16 mouse cellular contexts compared by ENCODE assay signal in the genomic region with DNA sequence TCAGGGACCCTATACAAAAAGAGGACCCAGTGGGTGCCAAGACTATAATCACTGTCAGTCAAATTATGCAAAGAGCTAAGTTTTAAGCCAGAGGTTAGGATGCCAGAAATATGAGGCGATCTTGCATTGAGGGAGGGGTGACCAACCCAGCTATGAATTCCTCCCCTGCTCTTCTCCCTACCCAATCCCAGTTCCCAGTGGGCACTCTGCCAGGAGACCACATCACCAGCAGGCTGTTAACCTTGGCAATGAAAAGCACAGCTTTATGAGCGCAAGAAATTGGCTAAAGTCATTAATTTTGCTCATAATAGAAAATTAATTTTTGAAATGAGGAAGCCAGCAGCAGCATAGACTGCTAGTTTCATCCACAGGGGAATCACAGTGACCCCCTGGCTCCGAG.
DNase-seq lines count a peak whose midpoint lies in the region; ATAC-seq and TF ChIP-seq lines count a peak whose summit lies in the region.
"Had no signal": no experiment of that assay in that cellular context is flagged by ENCODE, and none has a peak within 500 bp of the region (broad histone marks: within the 10 kb centered on the region; RNA-seq: fewer than 3 reads in every experiment).

No protein-coding gene starts in this region.

- H3K4me1 ChIP-seq in forebrain, embryonic 13.5 days: peaks cover 6% of the 10 kb centered on the region; the same call in 1 of the 2 replicates
- H3K4me1 ChIP-seq in forebrain, embryonic 10.5 days: no peaks in the 10 kb centered on the region
- no peaks in the 10 kb centered on the region; the same call in 1 of the 2 replicates for H3K4me1 ChIP-seq in midbrain, embryonic 14.5 days (ENCODE audit: control insufficient read depth, insufficient read depth, low read length)
- no peaks in the 10 kb centered on the region for H3K4me1 ChIP-seq in midbrain, embryonic 15.5 days
- no peaks in the 10 kb centered on the region for H3K4me1 ChIP-seq in forebrain, postnatal 0 days (ENCODE audit: insufficient read depth)
- H3K4me1 ChIP-seq: limb, embryonic 15.5 days; midbrain, embryonic 10.5 days had no signal

- WGBS in forebrain, embryonic 13.5 days: 76% methylated on average over 3 of the region's 3 CpGs
- WGBS in forebrain, embryonic 10.5 days: 81% methylated on average over 3 of the region's 3 CpGs
- WGBS in midbrain, embryonic 14.5 days: 76% methylated on average over 3 of the region's 3 CpGs
- WGBS in midbrain, embryonic 15.5 days: 75% methylated on average over 3 of the region's 3 CpGs
- WGBS in forebrain, postnatal 0 days: 48% methylated on average over 3 of the region's 3 CpGs

- no peak overlapping the region for H3K27ac ChIP-seq in forebrain, embryonic 13.5 days
- no peak overlapping the region for H3K27ac ChIP-seq in forebrain, embryonic 10.5 days
- H3K27ac ChIP-seq in midbrain, embryonic 14.5 days (replicated peaks; ENCODE audit: low read depth, low read length): no peak overlapping the region
- no peak overlapping the region for H3K27ac ChIP-seq in midbrain, embryonic 15.5 days
- H3K27ac ChIP-seq in forebrain, postnatal 0 days (ENCODE audit: low read depth, low read length): no peak overlapping the region
- H3K27ac ChIP-seq: limb, embryonic 15.5 days; midbrain, embryonic 10.5 days had no signal

- no peaks in the 10 kb centered on the region for H3K9me3 ChIP-seq in forebrain, embryonic 13.5 days (replicated peaks)
- no peaks in the 10 kb centered on the region for H3K9me3 ChIP-seq in forebrain, embryonic 10.5 days
- no peaks in the 10 kb centered on the region for H3K9me3 ChIP-seq in midbrain, embryonic 14.5 days (ENCODE audit: control insufficient read depth, low read length)
- no peaks in the 10 kb centered on the region for H3K9me3 ChIP-seq in midbrain, embryonic 15.5 days
- no peaks in the 10 kb centered on the region for H3K9me3 ChIP-seq in forebrain, postnatal 0 days (ENCODE audit: low read length)
- H3K9me3 ChIP-seq: limb, embryonic 15.5 days; midbrain, embryonic 10.5 days had no signal

- TF ChIP-seq CTCF in forebrain, postnatal 0 days (IDR thresholded peaks at IDR 0.05; ENCODE audit: low read depth): no peak

- H3K9ac ChIP-seq in forebrain, embryonic 13.5 days: no peak overlapping the region
- no peak overlapping the region for H3K9ac ChIP-seq in midbrain, embryonic 14.5 days (replicated peaks; ENCODE audit: low read length)
- no peak overlapping the region for H3K9ac ChIP-seq in midbrain, embryonic 15.5 days
- H3K9ac ChIP-seq in forebrain, postnatal 0 days: no peak overlapping the region
- H3K9ac ChIP-seq: limb, embryonic 15.5 days had no signal

- no peak overlapping the region for H3K4me3 ChIP-seq in forebrain, embryonic 13.5 days
- no peak overlapping the region for H3K4me3 ChIP-seq in forebrain, embryonic 10.5 days
- no peak overlapping the region for H3K4me3 ChIP-seq in midbrain, embryonic 14.5 days (replicated peaks; ENCODE audit: low read depth, low read length)
- H3K4me3 ChIP-seq in midbrain, embryonic 15.5 days: no peak overlapping the region
- no peak overlapping the region for H3K4me3 ChIP-seq in forebrain, postnatal 0 days (ENCODE audit: low read depth, low read length)
- H3K4me3 ChIP-seq: limb, embryonic 15.5 days; midbrain, embryonic 10.5 days; myocyte had no signal

- H3K27me3 ChIP-seq in forebrain, embryonic 13.5 days: no peaks in the 10 kb centered on the region
- H3K27me3 ChIP-seq in forebrain, embryonic 10.5 days (ENCODE audit: poor library complexity, severe bottlenecking): no peaks in the 10 kb centered on the region
- no peaks in the 10 kb centered on the region for H3K27me3 ChIP-seq in midbrain, embryonic 14.5 days (ENCODE audit: control insufficient read depth, insufficient read depth, low read length)
- no peaks in the 10 kb centered on the region for H3K27me3 ChIP-seq in midbrain, embryonic 15.5 days (replicated peaks)
- H3K27me3 ChIP-seq in forebrain, postnatal 0 days (ENCODE audit: insufficient read depth, low read length): no peaks in the 10 kb centered on the region
- H3K27me3 ChIP-seq: limb, embryonic 15.5 days had no signal

- H3K36me3 ChIP-seq in forebrain, embryonic 13.5 days (ENCODE audit: poor library complexity, severe bottlenecking): no peaks in the 10 kb centered on the region
- no peaks in the 10 kb centered on the region for H3K36me3 ChIP-seq in forebrain, embryonic 10.5 days (replicated peaks)
- no peaks in the 10 kb centered on the region for H3K36me3 ChIP-seq in midbrain, embryonic 14.5 days (ENCODE audit: control insufficient read depth, insufficient read depth, low read length)
- H3K36me3 ChIP-seq in midbrain, embryonic 15.5 days (replicated peaks): no peaks in the 10 kb centered on the region
- no peaks in the 10 kb centered on the region for H3K36me3 ChIP-seq in forebrain, postnatal 0 days (ENCODE audit: insufficient read depth)
- H3K36me3 ChIP-seq: limb, embryonic 15.5 days; midbrain, embryonic 10.5 days had no signal

- H3K4me2 ChIP-seq in forebrain, embryonic 13.5 days: no peak overlapping the region
- no peak overlapping the region for H3K4me2 ChIP-seq in midbrain, embryonic 14.5 days (ENCODE audit: low read length)
- H3K4me2 ChIP-seq in midbrain, embryonic 15.5 days: no peak overlapping the region
- no peak overlapping the region for H3K4me2 ChIP-seq in forebrain, postnatal 0 days (ENCODE audit: low read depth)
- H3K4me2 ChIP-seq: heart, embryonic 11.5 days; limb, embryonic 15.5 days had no signal

- peak; percentile 33; the same call in 1 of the 2 replicates for ATAC-seq in forebrain, embryonic 13.5 days
- no peak for ATAC-seq in midbrain, embryonic 14.5 days (ENCODE audit: low FRiP score, low TSS enrichment)
- no peak for ATAC-seq in midbrain, embryonic 15.5 days (replicated peaks)
- ATAC-seq in forebrain, postnatal 0 days: no peak

- no peak for DNase-seq in forebrain, embryonic 10.5 days (ENCODE audit: extremely low spot score, low spot score)
- peak; percentile 54 for DNase-seq in kidney, postnatal 10 days
- DNase-seq in kidney, adult 11 months: no peak
- peak; percentile 27 for DNase-seq in midbrain, embryonic 14.5 days
- peak; percentile 39 for DNase-seq in forebrain, postnatal 0 days
- no peak for DNase-seq in urinary bladder, adult 2 months (ENCODE audit: low spot score)
- DNase-seq: cerebellum, adult 9-11 months; lung, postnatal 4 days; retina, postnatal 1 day; thymus, adult 18-20 months had no signal

Comparison
In these comparisons a context has a peak if more than half of its experiments do, and no peak if none do; other contexts are left out.
1. DNase-seq: peak in kidney, postnatal 10 days (single experiment), midbrain, embryonic 14.5 days (single experiment) and forebrain, postnatal 0 days (single experiment); none in forebrain, embryonic 10.5 days (single experiment), kidney, adult 11 months (single experiment) and urinary bladder, adult 2 months (single experiment).